Mouse (Mus musculus): ENCODE measurements around the gene Btbd35f17.
"Not testable (repeated sequence)": the region's sequence is repeated elsewhere in the genome, so short reads cannot be mapped to it uniquely, and the experiment has no call there.

Gene Btbd35f17

GRCm38 (mm10) chrX:4370336-4370735 lies at the start of gene Btbd35f17:
Gene Btbd35f17, plus strand, starts transcription at chrX:4370636.
- DNase-seq: not testable (repeated sequence)

Measured in cerebellum, adult 18-20 months (tissue).